Mouse (Mus musculus): ENCODE results near the gene Anks1b. TPM values are rescaled to one million over a fixed set of nuclear protein-coding genes. Genes with fewer than 3 reads are reported as not detected.

Anks1b gene
- total RNA-seq, 2 experiments from 2014 or later: 417 TPM

GRCm38 (mm10) chr10:90999899-91000298 is 1126.6 kb downstream of the Anks1b start:
- no peak for DNase-seq (ENCODE audit: low spot score in 2 of 2)

GRCm38 (mm10) chr10:91001421-91001820 is 1128.1 kb downstream of the Anks1b start:
- peak; percentile 28 to 59 for DNase-seq (ENCODE audit: low spot score in 2 of 2)

DNA sequence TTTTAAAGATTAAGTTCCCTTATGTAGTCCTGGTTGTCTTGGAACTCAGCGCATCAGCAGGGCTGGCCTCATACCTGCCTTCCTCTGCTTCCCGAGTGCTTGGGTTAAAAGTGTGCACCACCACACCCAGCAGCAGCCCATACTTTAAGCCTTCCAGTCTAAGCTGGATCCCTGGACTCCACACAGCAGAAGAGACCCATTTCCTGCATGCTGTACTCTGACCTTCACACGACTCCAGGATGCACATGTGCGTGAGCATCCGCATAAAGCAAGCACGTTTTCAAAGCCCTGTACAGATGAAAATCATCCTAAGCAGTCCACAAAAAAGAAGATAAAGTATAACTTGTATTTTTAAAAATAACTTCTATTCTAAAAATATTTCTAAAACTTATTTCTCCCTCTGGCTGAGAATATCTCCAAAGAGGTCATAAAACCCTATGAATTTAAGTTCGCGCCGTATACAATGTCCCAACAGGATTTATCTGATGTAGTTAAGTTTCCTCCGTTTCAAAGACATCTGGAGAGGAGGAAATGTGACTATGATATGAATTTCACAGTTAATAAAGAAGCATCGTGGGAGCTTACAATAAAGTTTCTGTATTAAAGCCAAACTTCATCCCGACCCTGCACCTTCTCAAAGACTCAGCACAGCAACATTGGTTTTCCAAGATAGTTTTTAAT is 1132.7 kb downstream of the Anks1b start:
- no peak for DNase-seq (ENCODE audit: low spot score in 2 of 2)

Other genes with a start within 250 kb of the Anks1b start
- gene Scyl2, start 187.2 kb upstream of the Anks1b start, total RNA-seq (2021): 10 to 100 TPM; 30.8 to 34.4 TPM
- 10 to 100 TPM; 24.9 to 25.7 TPM for gene Actr6, start 141.2 kb upstream of the Anks1b start, total RNA-seq (2021)
- gene Uhrf1bp1l, start 128.5 kb upstream of the Anks1b start, total RNA-seq (2021): 10 to 100 TPM; 81.1 to 81.4 TPM